Mouse (Mus musculus) cortical plate, adult 2 months (tissue): ENCODE measurements at regions not wholly inside any gene's neighbourhood (a gene's known extent, or its start where the extent isn't known, plus 50 kb on each side); places are given as distances from the start of the nearest gene placed in this dataset.

Experiments
- CTCF ChIP-seq: fragments of 200-500 bp; IDR thresholded peaks from 2 replicates; pipeline ENCODE4 v1.5.1; 2011; ENCODE audit warnings: mild to moderate bottlenecking, control low read depth, low read length; ENCODE audit not compliant: insufficient read depth; ENCODE audit errors: extremely low read depth
- POLR2A ChIP-seq: fragments of 200-500 bp; IDR thresholded peaks from 2 replicates; pipeline ENCODE4 v1.6.1; 2011; ENCODE audit warnings: mild to moderate bottlenecking, low read length, control low read depth; ENCODE audit not compliant: insufficient read depth; ENCODE audit errors: extremely low read depth

GRCm38 (mm10) chr9:46394239-46394638 is 74.5 kb upstream of the 4931429L15Rik start:
- TF ChIP-seq CTCF (no peak), POLR2A (no peak)
